Mouse (Mus musculus): ENCODE measurements around the gene Ufsp2. TPM values are rescaled to one million over a fixed set of nuclear protein-coding genes. Genes with fewer than 3 reads are reported as not detected.

The Ufsp2 gene
- total and polyA plus RNA-seq, 3 experiments, result 12.1 to 25.9 (median 25.3) TPM

DNA sequence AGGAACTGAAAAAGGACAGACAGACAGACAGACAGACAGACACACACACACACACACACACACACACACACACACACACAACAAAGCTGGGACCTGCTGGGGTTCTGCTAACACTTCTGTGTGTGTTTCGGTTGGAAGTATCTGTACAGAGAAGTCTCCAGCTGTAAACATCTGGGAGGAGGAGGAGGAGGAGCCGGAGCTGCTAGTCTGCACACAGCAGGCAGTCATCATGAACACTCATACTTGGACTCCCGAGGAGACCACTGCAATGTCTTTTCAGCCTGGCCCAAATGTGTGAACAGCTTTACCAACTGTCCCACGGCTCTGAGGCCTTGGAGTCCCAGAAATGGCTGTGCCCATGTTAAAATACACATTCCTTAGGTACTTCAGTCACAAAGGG, 49.1 kb downstream of the Ufsp2 start:
- Histone ChIP-seq H3K27ac (no peak overlapping the region), H3K9ac (ENCODE audit: low read depth, low read length) (no peak overlapping the region), H3K4me1 (ENCODE audit: control insufficient read depth, insufficient read depth, low read length) (peaks cover 3% of the 10 kb centered on the region), H3K27me3 (ENCODE audit: control insufficient read depth, insufficient read depth, low read length) (no peaks in the 10 kb centered on the region), H3K79me2 (replicated peaks; ENCODE audit: control insufficient read depth, insufficient read depth, low read length) (no peaks in the 10 kb centered on the region), H3K36me3 (ENCODE audit: control insufficient read depth, insufficient read depth, low read length) (no peaks in the 10 kb centered on the region), H3K4me3 (no peak overlapping the region)
- DNase-seq, result peak in 1 of 2 experiments; percentile 16
- 67% methylated on average over 4 of the region's 4 CpGs for WGBS
- TF ChIP-seq POLR2A (IDR thresholded peaks at IDR 0.05; ENCODE audit: insufficient read depth, low read depth, low read length) (no peak), CTCF (IDR thresholded peaks at IDR 0.05) (no peak), EP300 (IDR thresholded peaks at IDR 0.05; ENCODE audit: insufficient read depth, low read depth, low read length) (no peak)
- intact Hi-C loops (cut with DNase I), result no loop called here

DNA sequence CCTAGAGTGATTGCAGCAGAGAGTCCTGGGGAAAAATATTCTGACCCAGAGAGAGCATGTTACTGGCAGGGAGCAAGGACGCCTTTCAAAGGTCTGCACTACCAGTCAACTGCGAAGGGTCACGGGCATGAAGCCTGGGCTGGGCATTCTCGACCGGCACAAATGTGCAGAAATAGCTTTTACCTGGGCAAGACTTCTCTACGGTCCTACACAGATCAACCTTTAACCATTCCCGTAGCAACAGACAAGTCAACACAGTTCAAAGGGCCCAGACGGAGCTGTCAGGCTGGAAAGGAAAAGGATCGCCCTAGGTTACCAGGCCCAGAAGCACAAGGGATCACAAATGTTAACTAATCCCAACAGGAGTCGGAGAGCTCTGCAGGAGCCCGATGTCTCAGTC, 60.9 kb downstream of the Ufsp2 start:
- no peak overlapping the region for H3K4me3 ChIP-seq
- H3K9ac ChIP-seq (ENCODE audit: low read depth, low read length), result no peak overlapping the region
- no peak for TF ChIP-seq CTCF (IDR thresholded peaks at IDR 0.05)
- no peak for TF ChIP-seq EP300 (IDR thresholded peaks at IDR 0.05; ENCODE audit: insufficient read depth, low read depth, low read length)
- TF ChIP-seq POLR2A (IDR thresholded peaks at IDR 0.05; ENCODE audit: insufficient read depth, low read depth, low read length), result no peak
- intact Hi-C loops (cut with DNase I), result no loop called here
- no peaks in the 10 kb centered on the region for H3K36me3 ChIP-seq (ENCODE audit: control insufficient read depth, insufficient read depth, low read length)
- no peaks in the 10 kb centered on the region for H3K79me2 ChIP-seq (replicated peaks; ENCODE audit: control insufficient read depth, insufficient read depth, low read length)
- no peak overlapping the region for H3K27ac ChIP-seq
- WGBS, result 88% methylated on average over 11 of the region's 11 CpGs
- no peaks in the 10 kb centered on the region for H3K27me3 ChIP-seq (ENCODE audit: control insufficient read depth, insufficient read depth, low read length)
- DNase-seq, result no peak
- peaks cover 1% of the 10 kb centered on the region; the same call in 1 of the 2 replicates for H3K4me1 ChIP-seq (ENCODE audit: control insufficient read depth, insufficient read depth, low read length)

DNA sequence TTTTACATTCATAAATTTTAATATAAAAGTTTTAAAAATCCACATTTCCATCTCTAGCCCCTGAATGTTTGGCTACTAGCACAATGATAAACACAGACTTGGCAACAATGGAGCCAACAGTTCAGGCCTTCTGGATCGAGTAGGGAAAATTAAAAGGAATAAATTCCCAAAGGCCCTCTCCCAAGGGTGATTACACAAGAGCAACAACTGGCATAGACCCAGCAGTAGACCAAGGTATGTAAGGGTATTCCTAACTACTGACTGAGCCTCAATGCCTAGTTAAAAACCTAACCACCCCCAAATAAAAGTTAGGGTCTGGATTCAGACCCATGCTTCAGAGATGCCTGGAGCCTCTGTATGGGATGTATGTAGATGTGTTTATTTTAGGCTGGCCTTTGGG, 64.3 kb downstream of the Ufsp2 start:
- intact Hi-C loops (cut with DNase I), result no loop called here
- H3K36me3 ChIP-seq (ENCODE audit: control insufficient read depth, insufficient read depth, low read length), result no peaks in the 10 kb centered on the region; the same call in 1 of the 2 replicates
- DNase-seq, result no peak

DNA sequence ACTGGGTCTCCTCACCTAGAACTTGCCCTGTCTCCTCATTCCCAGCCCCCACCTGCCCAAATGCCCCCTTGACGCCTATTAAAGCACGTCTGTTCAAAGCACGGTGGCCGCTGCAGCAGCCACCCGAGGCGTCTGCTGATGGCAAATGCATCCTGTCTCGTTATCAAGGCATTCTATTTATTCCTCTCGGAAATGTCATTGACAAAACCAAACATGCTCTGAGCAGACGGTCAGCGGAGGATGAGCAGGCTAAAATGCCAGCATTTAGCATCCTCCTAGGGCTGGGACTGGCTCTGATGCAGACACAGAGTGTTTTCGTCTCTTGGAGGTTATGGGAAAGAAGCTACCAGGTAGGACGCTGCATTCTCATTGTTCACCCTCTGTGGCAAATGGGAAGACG, 64.9 kb downstream of the Ufsp2 start:
- H3K36me3 ChIP-seq (ENCODE audit: control insufficient read depth, insufficient read depth, low read length), result no peaks in the 10 kb centered on the region; the same call in 1 of the 2 replicates
- peaks cover 1% of the 10 kb centered on the region; the same call in 1 of the 2 replicates for H3K4me1 ChIP-seq (ENCODE audit: control insufficient read depth, insufficient read depth, low read length)
- intact Hi-C loops (cut with DNase I), result no loop called here
- no peak for TF ChIP-seq CTCF (IDR thresholded peaks at IDR 0.05)
- TF ChIP-seq POLR2A (IDR thresholded peaks at IDR 0.05; ENCODE audit: insufficient read depth, low read depth, low read length), result no peak
- TF ChIP-seq EP300 (IDR thresholded peaks at IDR 0.05; ENCODE audit: insufficient read depth, low read depth, low read length), result no peak
- 43% methylated on average over 13 of the region's 13 CpGs for WGBS
- H3K27me3 ChIP-seq (ENCODE audit: control insufficient read depth, insufficient read depth, low read length), result no peaks in the 10 kb centered on the region
- H3K27ac ChIP-seq, result no peak overlapping the region
- no peaks in the 10 kb centered on the region for H3K79me2 ChIP-seq (replicated peaks; ENCODE audit: control insufficient read depth, insufficient read depth, low read length)
- DNase-seq, result no peak
- no peak overlapping the region for H3K4me3 ChIP-seq
- no peak overlapping the region for H3K9ac ChIP-seq (ENCODE audit: low read depth, low read length)

More for the DNA sequence above, 64.3 kb downstream of the Ufsp2 start:
- H3K4me3 ChIP-seq, result no peak overlapping the region
- no peaks in the 10 kb centered on the region for H3K27me3 ChIP-seq (ENCODE audit: control insufficient read depth, insufficient read depth, low read length)
- no peak overlapping the region for H3K27ac ChIP-seq
- H3K4me1 ChIP-seq (ENCODE audit: control insufficient read depth, insufficient read depth, low read length), result peaks cover 1% of the 10 kb centered on the region; the same call in 1 of the 2 replicates
- TF ChIP-seq EP300 (IDR thresholded peaks at IDR 0.05; ENCODE audit: insufficient read depth, low read depth, low read length), result no peak
- no peak for TF ChIP-seq POLR2A (IDR thresholded peaks at IDR 0.05; ENCODE audit: insufficient read depth, low read depth, low read length)
- TF ChIP-seq CTCF (IDR thresholded peaks at IDR 0.05), result no peak
- no peaks in the 10 kb centered on the region for H3K79me2 ChIP-seq (replicated peaks; ENCODE audit: control insufficient read depth, insufficient read depth, low read length)
- H3K9ac ChIP-seq (ENCODE audit: low read depth, low read length), result no peak overlapping the region
- 18% methylated on average over 1 of the region's 1 CpGs for WGBS

Other genes starting within 250 kb of the Ufsp2 start
- gene Pdlim3, start 90.1 kb upstream of the Ufsp2 start, total RNA-seq (2021), result 10 to 100 TPM; 29.4 to 29.9 TPM
- gene Pdlim3, start 90.1 kb upstream of the Ufsp2 start, polyA plus RNA-seq (2012; rRNA removed), result 52.5 and 71.1 TPM in 2 replicates
- gene Ccdc110, start 40.9 kb upstream of the Ufsp2 start, total RNA-seq (2021), result not detected
- gene Ccdc110, start 40.9 kb upstream of the Ufsp2 start, polyA plus RNA-seq (2012; rRNA removed), result not detected in 2 replicates
- under 1 TPM; 0.59 to 0.76 TPM for gene 1700029J07Rik, start 276 bp upstream of the Ufsp2 start, total RNA-seq (2021)
- gene 1700029J07Rik, start 276 bp upstream of the Ufsp2 start, polyA plus RNA-seq (2012; rRNA removed), result 0.66 and 0.94 TPM in 2 replicates
- gene Lrp2bp, start 23.8 kb downstream of the Ufsp2 start, total RNA-seq (2021), result 1 to 10 TPM in 1 of 2 experiments, under 1 TPM in 1; 0.55 to 1.3 TPM
- gene Lrp2bp, start 23.8 kb downstream of the Ufsp2 start, polyA plus RNA-seq (2012; rRNA removed), result 0.61 and 1.4 TPM in 2 replicates
- gene Ankrd37, start 30.2 kb downstream of the Ufsp2 start, total RNA-seq (2021), result 1 to 10 TPM; 4.5 TPM
- 5.2 and 7.1 TPM in 2 replicates for gene Ankrd37, start 30.2 kb downstream of the Ufsp2 start, polyA plus RNA-seq (2012; rRNA removed)
- gene Cfap97, start 176.2 kb downstream of the Ufsp2 start, total RNA-seq (2021), result 10 to 100 TPM; 12.2 to 13.6 TPM
- gene Cfap97, start 176.2 kb downstream of the Ufsp2 start, polyA plus RNA-seq (2012; rRNA removed), result 4.7 and 10.6 TPM in 2 replicates
- gene Snx25, start 176.6 kb downstream of the Ufsp2 start, total RNA-seq (2021), result 1 to 10 TPM; 7.1 to 8.8 TPM
- gene Snx25, start 176.6 kb downstream of the Ufsp2 start, polyA plus RNA-seq (2012; rRNA removed), result 3.2 and 5.7 TPM in 2 replicates
- gene Slc25a4, start 235.8 kb downstream of the Ufsp2 start, total RNA-seq (2021), result 1,000 to 10,000 TPM; 4,382 to 5,412 TPM
- gene Slc25a4, start 235.8 kb downstream of the Ufsp2 start, polyA plus RNA-seq (2012; rRNA removed), result 4,929 and 5,477 TPM in 2 replicates

Measured in heart, adult 2 months (tissue).